Mouse (Mus musculus) embryonic fibroblast, embryonic 13.5 days (primary cell): ENCODE measurements around the gene Hvcn1.

Experiments used
- CTCF ChIP-seq: IDR thresholded peaks from 2 replicates; pipeline ENCODE4 v1.5.1; 2011; ENCODE audit warnings: mild to moderate bottlenecking, control low read depth, low read length, moderate library complexity, borderline replicate concordance; ENCODE audit not compliant: insufficient read depth
- POLR2A ChIP-seq: IDR thresholded peaks from 2 replicates; pipeline ENCODE4 v1.6.1; 2011; ENCODE audit warnings: low read depth, mild to moderate bottlenecking, control low read depth, low read length, moderate library complexity

DNA sequence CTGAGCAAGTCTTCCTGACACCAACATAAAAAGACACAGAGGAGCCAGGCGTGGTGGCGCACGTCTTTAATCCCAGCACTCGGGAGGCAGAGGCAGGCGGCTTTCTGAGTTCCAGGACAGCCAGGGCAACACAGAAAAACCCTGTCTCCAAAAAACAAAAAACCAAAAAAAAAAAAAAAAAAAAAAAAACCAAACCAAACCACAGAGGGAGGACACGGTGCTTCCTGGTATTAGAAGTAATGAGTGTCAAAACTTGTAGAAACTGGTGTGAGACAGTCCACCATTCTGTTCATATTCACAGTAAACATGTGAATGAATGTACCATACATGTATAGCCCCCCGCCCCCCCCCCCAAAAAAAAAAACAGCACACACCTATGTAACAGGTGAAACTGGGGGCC is 30.6 kb upstream of the Hvcn1 start:
- TF ChIP-seq POLR2A, result no peak
- no peak for TF ChIP-seq CTCF
